Mouse (Mus musculus) liver, embryonic 18 days (tissue): ENCODE data around the gene Cnot4. TPM values are rescaled to one million over a fixed set of nuclear protein-coding genes. Genes with fewer than 3 reads are reported as not detected.

Source experiments
- polyA plus RNA-seq: library from polyadenylated mRNA; depleted of rRNA; stranded (reverse); fragments of >200 nt; gene quantifications from 2 replicates; pipeline ENCODE4 v1.2.3, GENCODE M21; 2012; rRNA removed

Gene Cnot4
- 5.8 and 6.7 TPM in 2 replicates for polyA plus RNA-seq

GRCm38 (mm10) chr6:35133579-35134488 lies at the start of gene Cnot4:
Gene Cnot4 (minus strand): TSS chr6:35133724.

GRCm38 (mm10) chr6:35176979-35177649 lies 43.6 kb upstream of the Cnot4 start, which contains the start of gene Nup205:
Gene Nup205 (plus strand): TSS chr6:35177421.

GRCm38 (mm10) chr6:34988081-34988761 lies 145.3 kb downstream of the Cnot4 start, which contains the start of gene Slc23a4:
Gene Slc23a4 (minus strand): TSS chr6:34988404.

Other genes starting within 250 kb of the Cnot4 start
- gene Wdr91, start 222.8 kb downstream of the Cnot4 start, polyA plus RNA-seq = 10.0 and 11.6 TPM in 2 replicates
- not detected in 2 replicates for gene Stra8, start 213.6 kb downstream of the Cnot4 start, polyA plus RNA-seq
- 0.10 and 0.11 TPM in 2 replicates for gene Slc23a4, start 145.3 kb downstream of the Cnot4 start, polyA plus RNA-seq
- gene Nup205, start 43.7 kb upstream of the Cnot4 start, polyA plus RNA-seq = 10.9 and 11.6 TPM in 2 replicates
- gene Slc13a4, start 174.4 kb upstream of the Cnot4 start, polyA plus RNA-seq = 0.01 and 0.02 TPM in 2 replicates
- gene Fam180a, start 192.4 kb upstream of the Cnot4 start, polyA plus RNA-seq = 0.17 TPM in 2 replicates